Mouse (Mus musculus): Measurements from ENCODE around the gene Zfp988.
"Not testable (repeated sequence)": the region's sequence is repeated elsewhere in the genome, so short reads cannot be mapped to it uniquely, and the experiment has no call there.

The Zfp988 gene

GRCm38 (mm10) chr4:147343042-147343908 lies 37.8 kb downstream of the Zfp988 start:
- DNase-seq (ENCODE audit: low read depth, low spot score) = not testable (repeated sequence)

- DNase-seq (ENCODE audit: low read depth, low spot score) = not testable (repeated sequence)
Measured at GRCm38 (mm10) chr4:147345061-147345554, 39.6 kb downstream of the Zfp988 start.

GRCm38 (mm10) chr4:147346361-147347035 lies 41.0 kb downstream of the Zfp988 start:
- not testable (repeated sequence) for DNase-seq (ENCODE audit: low read depth, low spot score)

GRCm38 (mm10) chr4:147347300-147347699 lies 41.8 kb downstream of the Zfp988 start:
- not testable (repeated sequence) for DNase-seq (ENCODE audit: low read depth, low spot score)

GRCm38 (mm10) chr4:147347880-147348279 lies 42.4 kb downstream of the Zfp988 start:
- not testable (repeated sequence) for DNase-seq (ENCODE audit: low read depth, low spot score)

GRCm38 (mm10) chr4:147348401-147348800 lies 42.9 kb downstream of the Zfp988 start:
- not testable (repeated sequence) for DNase-seq (ENCODE audit: low read depth, low spot score)

GRCm38 (mm10) chr4:147348906-147349686 lies 43.6 kb downstream of the Zfp988 start:
- DNase-seq (ENCODE audit: low read depth, low spot score) = not testable (repeated sequence)

GRCm38 (mm10) chr4:147349687-147350415 lies 44.4 kb downstream of the Zfp988 start:
- DNase-seq (ENCODE audit: low read depth, low spot score) = not testable (repeated sequence)

- not testable (repeated sequence) for DNase-seq (ENCODE audit: low read depth, low spot score)
Measured at GRCm38 (mm10) chr4:147350541-147350940, 45.1 kb downstream of the Zfp988 start.

- DNase-seq (ENCODE audit: low read depth, low spot score) = not testable (repeated sequence)
Measured at GRCm38 (mm10) chr4:147351376-147351980, 46.0 kb downstream of the Zfp988 start.

- DNase-seq (ENCODE audit: low read depth, low spot score) = not testable (repeated sequence)
Measured at GRCm38 (mm10) chr4:147353626-147354025, 48.2 kb downstream of the Zfp988 start.

GRCm38 (mm10) chr4:147356042-147356441 lies 50.6 kb downstream of the Zfp988 start:
- DNase-seq (ENCODE audit: low read depth, low spot score) = not testable (repeated sequence)

- DNase-seq (ENCODE audit: low read depth, low spot score) = not testable (repeated sequence)
Measured at GRCm38 (mm10) chr4:147357195-147357594, 51.7 kb downstream of the Zfp988 start.

GRCm38 (mm10) chr4:147361003-147361402 lies 55.5 kb downstream of the Zfp988 start, which contains the start of gene Zfp978:
Gene Zfp978 (plus strand): TSS chr4:147361303.
- not testable (repeated sequence) for DNase-seq (ENCODE audit: low read depth, low spot score)

- not testable (repeated sequence) for DNase-seq (ENCODE audit: low read depth, low spot score)
Measured at GRCm38 (mm10) chr4:147361872-147362271, 56.4 kb downstream of the Zfp988 start.

- not testable (repeated sequence) for DNase-seq (ENCODE audit: low read depth, low spot score)
Measured at GRCm38 (mm10) chr4:147369564-147369963, 64.1 kb downstream of the Zfp988 start.

- not testable (repeated sequence) for DNase-seq (ENCODE audit: low read depth, low spot score)
Measured at GRCm38 (mm10) chr4:147383199-147383598, 77.7 kb downstream of the Zfp988 start.

Measured in CD4-positive, CD25-positive, alpha-beta regulatory T cell, adult 2 months (primary cell).